Mouse (Mus musculus) layer of hippocampus, adult 2 months (tissue): ENCODE data around the gene Tfdp2. TPM values are rescaled to one million over a fixed set of nuclear protein-coding genes. Genes with fewer than 3 reads are reported as not detected.

ENCODE experiments used
- DNase-seq, 2 experiments: peaks; one replicate each; pipeline ENCODE4 v3.0.0; 2022; ENCODE audit warnings: low spot score in 2 of 2
- H3K27ac ChIP-seq: fragments of 200-600 bp; 2 replicates; pipeline ENCODE4 v1.8.1; 2022
- H3K4me3 ChIP-seq: fragments of 200-600 bp; 2 replicates; pipeline ENCODE4 v1.8.1; 2022; ENCODE audit warnings: mild to moderate bottlenecking
- CTCF ChIP-seq: fragments of 200-600 bp; conservative IDR thresholded peaks from 2 replicates; pipeline ENCODE4 v1.8.1; 2022; ENCODE audit warnings: antibody characterized with exemption, mild to moderate bottlenecking, moderate library complexity
- total RNA-seq, 2 experiments: library from RNA; stranded (reverse); gene quantifications; 2 replicates each; pipeline ENCODE4 v1.2.3; 2021

Gene Tfdp2
- total RNA-seq, 2 experiments from 2014 or later: 42.7 to 46.1 TPM

- Histone ChIP-seq H3K4me3 (no peak overlapping the region), H3K27ac (no peak overlapping the region)
- DNase-seq: no peak
- TF ChIP-seq CTCF: no peak
These were observed 42.2 kb downstream of the Tfdp2 start for GRCm38 (mm10) chr9:96238286-96238685.

DNA sequence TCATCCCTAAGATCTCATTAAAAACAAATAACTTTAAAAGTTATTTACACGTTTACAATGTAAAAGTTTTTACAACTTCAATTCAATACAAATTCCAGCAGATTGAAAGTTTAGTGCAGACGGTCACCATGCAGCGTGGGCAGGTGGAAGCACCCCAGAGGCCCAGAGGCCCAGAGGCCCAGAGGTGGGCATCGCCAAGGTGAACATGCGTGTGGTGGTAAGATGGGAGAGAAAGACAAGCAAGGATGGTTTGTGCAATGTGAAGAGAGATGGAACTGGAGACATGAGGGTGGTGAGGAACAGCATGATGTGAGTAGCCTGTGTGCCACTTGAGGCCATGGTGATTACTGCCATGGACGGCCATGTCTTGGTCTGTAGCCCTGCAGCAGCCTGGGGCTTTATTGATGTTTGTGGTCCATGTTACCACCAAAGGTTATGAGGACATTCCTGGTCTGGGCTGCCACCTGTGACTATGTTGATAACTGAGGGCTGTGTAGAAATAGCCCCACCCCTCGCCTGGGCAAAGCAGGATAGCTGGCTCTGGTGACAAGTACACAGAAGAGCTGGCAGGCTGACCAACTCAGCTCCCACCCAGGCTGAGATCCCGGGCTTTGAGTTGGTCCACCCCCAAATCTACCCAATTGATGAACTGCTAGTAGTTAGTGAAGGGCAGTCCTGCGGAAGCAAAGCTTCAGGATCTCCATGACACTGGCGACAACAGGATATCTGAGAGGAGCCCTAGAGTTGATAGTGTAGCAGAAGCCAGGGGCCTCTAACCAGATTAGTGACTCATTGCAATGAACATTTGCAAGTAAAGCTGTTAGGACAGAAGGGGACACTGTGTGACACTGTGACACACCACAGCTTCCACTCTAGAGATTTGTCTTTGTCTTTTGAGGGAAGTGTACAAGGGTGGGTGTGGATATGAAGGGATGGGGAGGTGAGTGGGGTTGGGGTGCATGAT, 45.3 kb downstream of the Tfdp2 start:
- Histone ChIP-seq H3K4me3 (no peak overlapping the region), H3K27ac (no peak overlapping the region)
- TF ChIP-seq CTCF: no peak

DNA sequence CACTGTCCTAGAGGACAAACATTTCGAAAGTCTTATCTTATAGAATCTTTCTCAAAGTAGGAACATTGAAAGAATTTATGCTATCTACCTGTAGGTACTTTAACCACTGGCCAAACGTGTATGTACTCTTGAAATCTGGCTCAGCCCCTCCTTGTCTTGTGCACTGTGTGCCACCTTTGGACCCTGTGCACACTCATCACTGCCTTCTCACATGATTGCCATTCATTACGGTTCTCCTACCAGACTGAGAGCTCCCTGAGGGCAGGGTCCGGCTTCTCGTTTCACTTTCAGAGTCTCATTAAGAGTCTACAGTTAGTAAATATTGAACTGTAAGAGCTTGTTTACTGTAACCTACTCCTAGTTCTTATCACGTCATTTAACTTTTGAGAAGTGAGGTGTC, 47.8 kb downstream of the Tfdp2 start:
- H3K27ac ChIP-seq: no peak overlapping the region
- no peak for DNase-seq
- TF ChIP-seq CTCF: no peak
- H3K4me3 ChIP-seq: no peak overlapping the region

More for the DNA sequence above, 45.3 kb downstream of the Tfdp2 start:
- no peak for DNase-seq

DNA sequence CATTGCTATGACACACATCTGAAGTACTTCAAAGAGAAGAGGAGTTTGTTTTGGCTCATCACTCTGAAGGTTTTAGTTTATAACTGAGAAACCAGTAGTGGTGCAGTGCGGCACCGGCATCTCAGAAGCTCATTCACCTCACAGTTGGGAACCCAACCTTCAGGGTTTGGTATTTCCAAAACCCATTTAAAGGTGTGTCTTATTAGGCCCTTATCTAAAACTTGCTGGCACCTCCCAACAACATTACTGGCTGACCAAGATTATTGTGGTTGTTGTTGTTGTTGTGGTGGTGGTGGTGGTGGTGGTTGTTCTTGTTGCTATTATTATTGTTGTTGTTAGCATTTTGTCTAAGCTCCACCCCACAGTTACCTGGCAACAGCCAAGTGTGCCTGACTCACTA, 58.7 kb downstream of the Tfdp2 start:
- H3K4me3 ChIP-seq: no peak overlapping the region
- TF ChIP-seq CTCF: no peak
- no peak for DNase-seq

GRCm38 (mm10) chr9:96258478-96258877, 62.4 kb downstream of the Tfdp2 start:
- Histone ChIP-seq H3K4me3 (no peak overlapping the region; the same call in 1 of the 2 replicates), H3K27ac (peak overlapping the region; percentile 12; the same call in 1 of the 2 replicates)
- no peak for DNase-seq
- no peak for TF ChIP-seq CTCF

More for the DNA sequence above, 58.7 kb downstream of the Tfdp2 start:
- H3K27ac ChIP-seq: no peak overlapping the region

DNA sequence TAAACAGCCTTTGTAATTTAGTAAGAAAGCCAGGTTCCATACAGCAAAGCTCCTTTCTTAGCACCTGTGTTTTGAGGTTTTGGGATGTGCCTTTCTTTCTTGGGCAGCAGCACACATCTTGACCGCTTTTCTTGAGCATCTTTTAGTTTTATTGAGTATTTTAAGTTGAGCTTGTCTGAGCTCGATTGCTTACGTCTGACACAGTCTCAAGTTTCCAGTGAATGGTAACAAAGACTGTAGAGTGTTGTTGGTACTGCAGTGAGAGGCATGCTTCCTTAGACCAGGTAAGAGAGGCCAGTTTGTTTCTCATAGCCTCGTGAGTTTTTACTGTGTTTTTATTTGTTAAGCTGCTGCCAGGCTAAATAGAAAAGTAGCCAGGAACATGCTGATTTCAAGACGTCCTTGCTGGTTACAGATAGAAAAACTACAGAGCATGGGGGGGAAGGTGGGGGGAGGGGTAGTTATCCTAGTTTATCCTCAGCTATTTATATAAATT, 63.0 kb downstream of the Tfdp2 start:
- Histone ChIP-seq H3K27ac (peak overlapping the region; percentile 77), H3K4me3 (peak overlapping the region; percentile 58)
- TF ChIP-seq CTCF: peak; percentile 30; the same call in 1 of the 2 replicates
- DNase-seq: no peak

DNA sequence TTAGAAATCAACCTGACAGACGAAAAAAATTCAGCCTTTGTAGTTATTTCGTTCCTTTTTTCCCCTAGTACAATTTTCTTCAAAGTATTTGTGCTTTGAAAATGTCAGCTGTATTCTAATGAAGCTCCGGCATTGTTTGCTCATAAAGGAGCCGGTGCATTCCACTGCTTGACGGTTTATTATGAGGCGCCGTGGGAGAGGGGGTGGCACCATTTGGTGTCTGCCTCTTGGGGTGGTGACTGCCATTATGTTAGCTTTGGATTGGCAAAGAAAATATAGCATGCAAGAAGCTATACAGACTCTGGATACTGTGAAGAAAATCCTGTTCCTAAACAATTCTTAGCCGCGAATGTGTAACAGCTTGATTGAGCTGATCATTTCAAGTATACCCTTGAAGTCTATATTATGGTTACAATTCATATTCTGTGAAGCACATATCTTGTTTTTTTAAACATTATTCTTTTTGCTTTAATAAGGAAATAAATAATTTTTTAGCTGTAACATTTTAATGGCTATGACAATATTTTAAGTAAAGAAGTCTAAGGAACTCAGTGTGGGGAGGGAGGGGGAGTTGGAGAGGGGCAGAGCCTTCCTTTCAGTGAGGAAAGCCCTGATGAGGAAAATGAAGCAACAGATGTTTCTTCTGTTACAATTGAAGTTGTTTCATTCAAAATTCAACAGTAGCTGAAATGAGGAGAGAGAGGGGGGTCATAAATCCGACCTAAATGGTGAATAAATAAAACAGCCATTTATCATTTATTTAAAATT, 63.9 kb downstream of the Tfdp2 start:
- Histone ChIP-seq H3K27ac (peak overlapping the region; percentile 77), H3K4me3 (peak overlapping the region; percentile 58)
- TF ChIP-seq CTCF: no peak
- DNase-seq: peak; percentile 51 to 62

DNA sequence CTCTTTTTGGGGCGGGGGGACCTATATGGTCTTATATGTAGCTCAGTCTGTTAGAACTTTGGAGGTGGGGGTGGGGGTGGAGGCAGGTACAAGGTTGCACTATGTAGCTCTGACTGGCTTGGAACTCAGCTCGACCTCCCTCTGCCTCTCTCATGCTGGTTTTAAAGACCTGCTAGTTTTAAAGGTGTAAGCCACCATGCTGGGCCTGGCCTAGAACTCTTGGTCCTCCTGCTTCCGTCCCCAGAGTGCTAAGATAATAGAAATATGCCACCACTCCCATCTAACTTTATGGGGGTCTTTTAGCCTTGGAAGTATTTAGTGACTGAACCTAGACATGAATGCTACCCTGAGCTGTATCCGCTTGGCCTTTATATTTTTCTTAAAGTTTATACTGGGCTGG, 65.0 kb downstream of the Tfdp2 start:
- DNase-seq: no peak
- no peak for TF ChIP-seq CTCF

DNA sequence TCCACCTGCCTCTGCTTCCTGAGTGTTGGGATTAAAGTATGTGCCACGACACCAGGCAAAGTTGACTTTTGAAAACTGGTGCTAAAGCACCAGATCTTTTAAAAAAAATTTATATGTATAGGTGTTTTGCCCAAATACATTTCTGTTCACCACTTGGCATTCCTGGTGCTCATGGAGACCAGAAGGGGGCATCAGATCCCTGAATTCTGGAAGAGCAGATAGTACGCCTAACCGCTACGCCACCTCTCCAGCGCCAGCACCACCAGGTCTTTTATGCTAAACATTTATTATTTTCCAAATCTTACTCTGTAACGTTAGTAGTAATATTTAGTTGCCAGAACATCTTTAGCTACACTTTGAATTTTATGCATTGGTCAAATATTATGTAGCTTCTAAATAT, 65.9 kb downstream of the Tfdp2 start:
- TF ChIP-seq CTCF: peak; percentile 41
- DNase-seq: no peak
- Histone ChIP-seq H3K4me3 (no peak overlapping the region), H3K27ac (no peak overlapping the region)

More for the DNA sequence above, 65.0 kb downstream of the Tfdp2 start:
- Histone ChIP-seq H3K4me3 (no peak overlapping the region), H3K27ac (no peak overlapping the region)

- no peak for TF ChIP-seq CTCF
- DNase-seq: no peak
- H3K4me3 ChIP-seq: no peak overlapping the region
- no peak overlapping the region for H3K27ac ChIP-seq
These were observed 70.9 kb downstream of the Tfdp2 start for GRCm38 (mm10) chr9:96266793-96267558.

DNA sequence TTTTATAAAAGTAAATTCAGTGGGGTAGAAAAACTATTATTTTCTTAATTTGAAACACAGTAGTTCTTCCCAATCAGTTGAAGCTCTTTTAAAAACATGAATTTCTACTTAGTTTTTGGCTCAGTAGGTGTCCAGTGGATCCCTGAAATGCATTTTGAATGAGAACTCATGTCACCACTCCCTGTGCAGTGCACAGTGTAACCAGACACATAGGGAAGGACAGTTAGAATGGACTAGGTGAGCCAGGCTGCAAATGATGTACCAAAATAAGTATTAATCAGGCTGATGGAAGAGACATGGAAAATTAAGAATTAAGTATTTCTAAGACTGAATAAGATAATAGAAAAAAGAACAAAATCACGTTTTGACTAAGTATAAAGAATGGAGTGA, 71.5 kb downstream of the Tfdp2 start:
- Histone ChIP-seq H3K4me3 (no peak overlapping the region), H3K27ac (no peak overlapping the region)
- no peak for TF ChIP-seq CTCF
- no peak for DNase-seq

DNA sequence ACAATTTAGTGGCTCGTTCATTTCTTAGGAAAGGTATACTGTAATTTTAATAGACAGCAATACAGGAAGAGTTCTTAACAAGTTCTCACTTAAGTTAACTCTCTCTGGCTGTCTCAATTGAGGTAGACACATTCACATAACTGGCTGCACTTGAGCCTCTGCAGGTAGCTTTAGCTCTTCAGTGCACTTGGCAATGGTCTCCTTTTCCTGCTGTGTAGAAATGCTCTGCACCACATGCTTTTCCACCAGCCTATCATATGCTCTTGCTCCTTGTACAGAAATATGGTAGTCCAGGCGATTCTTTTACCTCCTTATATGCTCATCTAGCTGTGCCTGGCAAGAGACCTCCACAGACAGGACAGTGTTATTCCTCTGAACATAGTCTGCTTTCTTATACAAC, 73.7 kb downstream of the Tfdp2 start:
- no peak for TF ChIP-seq CTCF
- H3K27ac ChIP-seq: no peak overlapping the region
- no peak overlapping the region for H3K4me3 ChIP-seq
- DNase-seq: no peak

- TF ChIP-seq CTCF: no peak
- no peak for DNase-seq
- H3K27ac ChIP-seq: no peak overlapping the region
- no peak overlapping the region for H3K4me3 ChIP-seq
These were observed 79.5 kb downstream of the Tfdp2 start for GRCm38 (mm10) chr9:96275543-96275942.
